Comparison of ENCODE assay signal across 8 mouse cellular contexts in the genomic region with DNA sequence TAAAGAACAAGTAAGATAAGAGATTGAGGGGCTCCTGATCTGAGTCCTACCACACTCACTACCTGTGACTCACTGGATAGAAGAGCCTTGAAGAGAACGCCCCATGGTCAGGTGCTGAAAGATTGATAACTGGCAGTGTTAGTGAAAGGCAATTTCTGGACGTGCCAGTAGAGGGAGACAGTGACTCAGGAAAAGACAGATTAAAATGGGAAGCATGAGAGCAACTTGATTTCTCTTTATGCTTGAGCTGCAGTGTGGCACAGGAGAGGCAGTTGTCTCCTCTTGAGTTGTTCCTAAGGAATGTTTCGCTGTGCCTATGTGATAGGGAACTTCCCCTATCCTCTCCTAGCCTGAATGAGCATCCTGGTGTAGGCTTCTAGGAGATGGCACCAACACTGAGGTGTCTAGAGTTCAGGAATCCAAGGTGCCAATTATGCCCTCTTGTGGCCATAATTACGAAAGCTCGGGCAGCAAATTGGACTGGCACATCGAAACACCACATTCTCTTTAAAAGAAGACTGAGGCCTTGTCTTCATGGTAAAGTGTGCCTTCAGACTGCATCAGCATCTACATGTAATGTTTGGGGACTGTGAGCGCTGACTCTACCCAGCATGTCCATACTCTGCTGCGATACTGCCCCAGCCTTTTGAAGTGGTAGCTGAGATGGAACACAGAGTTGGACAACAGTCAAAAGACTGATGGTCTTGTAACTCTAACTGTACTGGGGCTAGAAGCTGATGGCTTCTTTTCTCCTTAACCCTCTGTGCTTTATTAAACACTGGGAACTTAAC. TPM values are rescaled to one million over a fixed set of nuclear protein-coding genes. Genes with fewer than 3 reads are reported as not detected.
DNase-seq lines count a peak whose midpoint lies in the region; ATAC-seq and TF ChIP-seq lines count a peak whose summit lies in the region.

No protein-coding gene starts in this region.

- no peak for TF ChIP-seq POLR2A in cortical plate, adult 2 months (IDR thresholded peaks at IDR 0.05; ENCODE audit: extremely low read depth, insufficient read depth, low read length)

- no peak overlapping the region for H3K27ac ChIP-seq in cortical plate, adult 2 months (ENCODE audit: insufficient read depth, low read length)

- ATAC-seq in activated CD4-positive, CD25-positive, alpha-beta regulatory T cell, adult 4 months, result peak; percentile 68

- TF ChIP-seq CTCF in cortical plate, adult 2 months (IDR thresholded peaks at IDR 0.05; ENCODE audit: extremely low read depth, insufficient read depth, low read length), result peak; percentile 75

- peak; percentile 60 for DNase-seq in gastrocnemius, postnatal 10 days
- peak; percentile 37 for DNase-seq in hindlimb bud, embryonic 11.5 days (ENCODE audit: extremely low spot score, low read depth, low spot score)
- DNase-seq in left cerebral cortex, adult 18-20 months (ENCODE audit: low spot score in 2 of 2), result peak; percentile 82 to 83
- DNase-seq in lung, postnatal 4 days, result peak; percentile 40 to 84
- DNase-seq in retina, postnatal 7 days (ENCODE audit: low read depth, low spot score), result peak; percentile 67
- peak; percentile 17 for DNase-seq in urinary bladder, postnatal 10 days (ENCODE audit: low spot score)

- H3K4me1 ChIP-seq in cortical plate, adult 2 months (ENCODE audit: control insufficient read depth, insufficient read depth, low read length), result no peaks in the 10 kb centered on the region

- H3K4me3 ChIP-seq in cortical plate, adult 2 months (ENCODE audit: insufficient read depth, low read length), result no peak overlapping the region

RNA-seq across cellular contexts. Expression of gene 9230104L09Rik, which starts 13.5 kb away (rescaled TPM):
- not detected for polyA plus RNA-seq in activated CD4-positive, CD25-positive, alpha-beta regulatory T cell, adult 4 months (2017; shearing (Covaris generic))
- not detected in 2 replicates for polyA plus RNA-seq in cortical plate, adult 2 months (2012; rRNA removed)
- 1 to 10 TPM; 1.5 to 1.6 TPM for total RNA-seq in gastrocnemius, postnatal 10 days (2021)
- not detected for total RNA-seq in left cerebral cortex, adult 18-20 months (2021)

RNA-seq across cellular contexts. Expression of gene Cst9, which starts 16.4 kb away (rescaled TPM):
- not detected for polyA plus RNA-seq in activated CD4-positive, CD25-positive, alpha-beta regulatory T cell, adult 4 months (2017; shearing (Covaris generic))
- not detected in 2 replicates for polyA plus RNA-seq in cortical plate, adult 2 months (2012; rRNA removed)
- total RNA-seq in gastrocnemius, postnatal 10 days (2021), result not detected
- total RNA-seq in left cerebral cortex, adult 18-20 months (2021), result not detected

RNA-seq across cellular contexts. Expression of gene Cst3, which starts 24.2 kb away (rescaled TPM):
- polyA plus RNA-seq in activated CD4-positive, CD25-positive, alpha-beta regulatory T cell, adult 4 months (2017; shearing (Covaris generic)), result 100 to 1,000 TPM; 167 to 192 TPM
- 4,891 and 5,493 TPM in 2 replicates for polyA plus RNA-seq in cortical plate, adult 2 months (2012; rRNA removed)
- 100 to 1,000 TPM; 442 to 445 TPM for total RNA-seq in gastrocnemius, postnatal 10 days (2021)
- total RNA-seq in left cerebral cortex, adult 18-20 months (2021), result 1,000 to 10,000 TPM; 2,004 to 2,127 TPM

RNA-seq across cellular contexts. Expression of gene Cst13, which starts 31.4 kb away (rescaled TPM):
- polyA plus RNA-seq in activated CD4-positive, CD25-positive, alpha-beta regulatory T cell, adult 4 months (2017; shearing (Covaris generic)), result not detected
- not detected in 2 replicates for polyA plus RNA-seq in cortical plate, adult 2 months (2012; rRNA removed)
- total RNA-seq in gastrocnemius, postnatal 10 days (2021), result not detected
- total RNA-seq in left cerebral cortex, adult 18-20 months (2021), result not detected

RNA-seq across cellular contexts. Expression of gene Cst8, which starts 52.7 kb away (rescaled TPM):
- not detected for polyA plus RNA-seq in activated CD4-positive, CD25-positive, alpha-beta regulatory T cell, adult 4 months (2017; shearing (Covaris generic))
- polyA plus RNA-seq in cortical plate, adult 2 months (2012; rRNA removed), result not detected in 2 replicates
- not detected for total RNA-seq in gastrocnemius, postnatal 10 days (2021)
- not detected for total RNA-seq in left cerebral cortex, adult 18-20 months (2021)

Comparison
In these comparisons a context has a peak if more than half of its experiments do, and no peak if none do; other contexts are left out.
1. DNase-seq: peak in every context shown above with its lines; median percentile 82 in left cerebral cortex, adult 18-20 months; 67 in retina, postnatal 7 days; 62 in lung, postnatal 4 days; 60 in gastrocnemius, postnatal 10 days; 37 in hindlimb bud, embryonic 11.5 days; 17 in urinary bladder, postnatal 10 days.
2. RNA of gene Cst3, which starts 24.2 kb away (total RNA-seq): 2,004 to 2,127 TPM in left cerebral cortex, adult 18-20 months; 442 to 445 TPM in gastrocnemius, postnatal 10 days; every median in the first group is over 4 times any median in the second.